Mouse (Mus musculus) limb, embryonic 12.5 days (tissue): ENCODE results near the gene Mettl13. TPM values are rescaled to one million over a fixed set of nuclear protein-coding genes. Genes with fewer than 3 reads are reported as not detected.

ENCODE experiments used
- ATAC-seq: fragments of 200-750 bp; cut with Nextera tagmentation; 2 replicates; pipeline ENCODE4 v1.8.0; 2017; ENCODE audit warnings: low read depth, moderate TSS enrichment; ENCODE audit not compliant: insufficient number of reproducible peaks, insufficient read depth, low FRiP score, low TSS enrichment
- H3K27ac ChIP-seq: fragments of 300-500 bp; sonication (generic); 2 replicates; pipeline ENCODE4 v1.5.1; 2016; ENCODE audit warnings: mild to moderate bottlenecking, moderate library complexity
- H3K27me3 ChIP-seq: fragments of 300-500 bp; sonication (generic); 2 replicates; pipeline ENCODE4 v1.6.1; 2016; ENCODE audit warnings: mild to moderate bottlenecking, moderate library complexity
- H3K36me3 ChIP-seq: fragments of 300-500 bp; sonication (generic); 2 replicates; pipeline ENCODE4 v1.6.1; 2016; ENCODE audit warnings: mild to moderate bottlenecking, moderate library complexity
- H3K4me1 ChIP-seq: fragments of 300-500 bp; sonication (generic); replicated peaks from 2 replicates; pipeline ENCODE4 v1.6.1; 2016
- H3K4me2 ChIP-seq: fragments of 300-500 bp; sonication (generic); 2 replicates; pipeline ENCODE4 v1.6.1; 2016; ENCODE audit warnings: mild to moderate bottlenecking, moderate library complexity
- H3K4me3 ChIP-seq: fragments of 300-500 bp; sonication (generic); replicated peaks from 2 replicates; pipeline ENCODE4 v1.5.1; 2016; ENCODE audit warnings: mild to moderate bottlenecking
- H3K9ac ChIP-seq: fragments of 300-500 bp; sonication (generic); replicated peaks from 2 replicates; pipeline ENCODE4 v1.6.1; 2016; ENCODE audit warnings: mild to moderate bottlenecking, moderate library complexity
- H3K9me3 ChIP-seq: fragments of 300-500 bp; sonication (generic); 2 replicates; pipeline ENCODE4 v1.6.1; 2016; ENCODE audit warnings: mild to moderate bottlenecking, moderate library complexity
- WGBS: fragments of 180-500 bp; shearing (Covaris S2); methylation state at CpG from one replicate; pipeline ENCODE4 v1.1.7; 2016; 5-methylcytosine and 5-hydroxymethylcytosine counted together
- polyA plus RNA-seq: library from polyadenylated mRNA; unstranded; fragments of >200 nt; fragmentation: Nextera tagmentation; extraction: Ambion mirVana; gene quantifications from 2 replicates; pipeline ENCODE4 v1.2.1, GENCODE M21; 2016

The Mettl13 gene
- polyA plus RNA-seq = 32.6 and 32.8 TPM in 2 replicates

DNA sequence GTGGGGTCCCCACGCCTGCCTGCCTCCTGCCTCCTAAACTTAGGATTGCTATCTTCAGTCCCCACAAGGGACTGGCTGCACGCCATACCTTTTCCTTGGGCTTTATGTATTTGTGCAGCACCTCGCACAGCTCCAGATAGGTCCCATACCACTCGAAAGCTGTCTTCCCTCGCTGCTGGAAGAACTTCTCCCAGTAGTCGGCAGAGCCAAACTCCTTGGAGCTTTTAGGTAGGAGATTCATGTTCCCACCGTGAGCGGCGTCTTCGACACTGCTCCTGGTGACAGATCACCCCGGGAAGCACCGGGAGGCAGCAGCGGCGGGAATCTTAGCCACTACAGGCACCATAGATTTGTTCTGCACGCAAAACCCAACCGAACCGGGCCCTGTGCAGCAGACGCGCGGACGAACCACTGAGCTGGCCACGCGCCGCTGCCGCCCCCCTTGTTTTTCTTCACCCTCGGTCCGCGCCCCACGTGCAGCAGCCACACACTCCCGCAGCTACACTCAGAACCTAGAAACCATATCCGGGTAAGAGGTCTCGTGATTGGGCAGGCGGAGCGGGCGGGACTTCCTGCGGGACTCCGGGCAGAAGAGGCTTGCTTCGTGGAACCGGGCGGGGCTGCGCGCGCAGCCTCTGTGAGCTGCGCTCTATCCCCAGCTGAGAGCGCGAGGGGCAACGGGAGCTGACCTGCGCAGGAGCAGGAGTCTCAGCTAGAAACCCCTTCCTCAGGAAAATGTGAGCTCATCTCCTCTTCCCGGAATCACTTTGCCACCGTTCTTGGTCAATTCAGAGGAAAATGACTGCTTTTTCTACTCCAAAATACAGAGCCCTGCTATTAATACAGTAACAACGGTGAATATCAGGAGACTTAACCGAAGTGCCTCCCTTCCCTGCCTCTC lies at the start of gene Mettl13:
Gene Mettl13 (minus strand): TSS at position 536 of the 901 bp plus-strand sequence.
- Histone ChIP-seq H3K9me3 (no peaks in the 10 kb centered on the region), H3K27me3 (no peaks in the 10 kb centered on the region), H3K27ac (peak within 1 kb of the TSS; percentile 77), H3K4me3 (peak within 1 kb of the TSS; percentile 72), H3K9ac (peak within 1 kb of the TSS; percentile 60), H3K4me1 (peaks cover 10% of the 10 kb centered on the region), H3K36me3 (peaks cover 30% of the 10 kb centered on the region), H3K4me2 (peak within 1 kb of the TSS; percentile 91)
- ATAC-seq = peak; percentile 97
- WGBS = under 1% methylated on average over 52 of the region's 52 CpGs

DNA sequence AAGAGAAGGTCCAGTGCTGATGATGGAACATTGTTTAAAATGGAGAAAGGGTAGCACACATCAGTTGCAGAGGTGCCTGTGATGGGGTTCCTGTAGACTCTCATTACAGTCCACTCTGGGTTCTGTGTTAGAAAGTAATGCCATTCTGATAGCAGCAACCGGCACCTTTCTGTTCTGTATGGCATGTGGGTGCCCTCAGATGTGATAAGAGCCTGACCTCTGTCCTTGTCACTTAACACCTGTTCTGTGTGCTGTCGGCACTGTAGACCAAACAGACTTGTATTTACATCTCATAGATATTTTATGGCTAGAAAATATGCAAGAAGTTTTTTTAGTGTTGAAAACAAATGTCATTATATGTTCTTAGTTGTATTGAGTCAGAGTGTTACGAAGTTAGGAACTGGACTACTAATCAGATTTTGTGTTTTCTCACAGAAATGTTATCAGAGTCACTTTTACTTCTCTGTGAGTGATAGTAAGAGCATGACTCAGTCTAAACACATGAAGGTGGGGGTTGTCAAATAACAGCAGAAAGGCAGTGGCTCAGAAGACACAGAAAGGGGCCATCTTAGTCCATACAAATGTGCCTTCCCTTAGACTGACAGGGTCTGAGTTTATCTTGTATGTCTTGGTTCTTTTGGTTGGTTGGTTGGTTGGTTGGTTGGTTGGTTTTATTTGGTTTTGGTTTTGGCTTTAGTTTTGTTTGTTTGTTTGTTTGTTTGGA lies 49.2 kb upstream of the Mettl13 start:
- WGBS = 69% methylated on average over 3 of the region's 3 CpGs
- no peaks in the 10 kb centered on the region for H3K27me3 ChIP-seq
- H3K9me3 ChIP-seq = no peaks in the 10 kb centered on the region
- H3K4me1 ChIP-seq = no peaks in the 10 kb centered on the region
- no peak for ATAC-seq
- H3K9ac ChIP-seq = no peak overlapping the region
- H3K4me3 ChIP-seq = no peak overlapping the region
- H3K27ac ChIP-seq = no peak overlapping the region
- H3K4me2 ChIP-seq = no peak overlapping the region
- H3K36me3 ChIP-seq = peaks cover 53% of the 10 kb centered on the region

DNA sequence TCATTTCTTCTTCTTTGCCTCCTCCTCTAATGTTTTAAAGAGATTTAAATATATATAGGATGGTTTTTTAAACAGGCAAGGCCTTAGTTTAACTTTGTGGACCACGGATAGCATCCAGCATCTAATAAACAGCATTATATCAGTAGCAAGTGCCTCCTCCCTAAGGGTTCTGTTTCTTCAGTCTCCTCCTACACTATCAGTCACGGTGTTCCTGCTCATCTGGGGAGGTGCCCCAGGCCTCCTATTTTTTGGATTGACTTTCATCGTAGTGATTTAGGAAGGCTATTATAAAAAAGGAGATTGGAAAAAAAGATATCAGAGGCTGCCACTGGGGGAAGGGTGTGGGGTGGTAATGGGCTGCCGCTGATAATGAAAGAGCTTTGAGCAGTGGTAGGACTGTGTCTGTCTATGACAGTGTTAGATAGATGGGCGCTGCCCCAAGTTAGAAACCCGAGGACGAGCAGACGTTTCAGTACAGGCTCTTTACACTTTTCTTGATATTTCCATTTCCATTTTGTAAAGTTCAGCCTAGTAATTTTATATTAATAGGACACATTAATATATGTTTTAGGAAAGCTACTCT lies 42.2 kb upstream of the Mettl13 start:
- Histone ChIP-seq H3K27ac (no peak overlapping the region), H3K4me1 (peaks cover 3% of the 10 kb centered on the region; the same call in 1 of the 2 replicates), H3K27me3 (no peaks in the 10 kb centered on the region), H3K4me2 (no peak overlapping the region), H3K36me3 (peaks cover 28% of the 10 kb centered on the region; the same call in 1 of the 2 replicates), H3K9me3 (no peaks in the 10 kb centered on the region), H3K9ac (no peak overlapping the region), H3K4me3 (no peak overlapping the region)
- 74% methylated on average over 8 of the region's 8 CpGs for WGBS
- no peak for ATAC-seq

- Histone ChIP-seq H3K36me3 (peaks cover 30% of the 10 kb centered on the region; the same call in 1 of the 2 replicates), H3K27ac (no peak overlapping the region), H3K4me3 (no peak overlapping the region), H3K9me3 (no peaks in the 10 kb centered on the region), H3K4me1 (peaks cover 3% of the 10 kb centered on the region; the same call in 1 of the 2 replicates), H3K9ac (no peak overlapping the region), H3K27me3 (no peaks in the 10 kb centered on the region), H3K4me2 (no peak overlapping the region)
- WGBS = 8% methylated on average over 9 of the region's 9 CpGs
- 0 out of 2 replicates have a peak, but pooled peaks have one; percentile 26 for ATAC-seq
Measured at GRCm38 (mm10) chr1:162589443-162589842, 41.1 kb upstream of the Mettl13 start.

DNA sequence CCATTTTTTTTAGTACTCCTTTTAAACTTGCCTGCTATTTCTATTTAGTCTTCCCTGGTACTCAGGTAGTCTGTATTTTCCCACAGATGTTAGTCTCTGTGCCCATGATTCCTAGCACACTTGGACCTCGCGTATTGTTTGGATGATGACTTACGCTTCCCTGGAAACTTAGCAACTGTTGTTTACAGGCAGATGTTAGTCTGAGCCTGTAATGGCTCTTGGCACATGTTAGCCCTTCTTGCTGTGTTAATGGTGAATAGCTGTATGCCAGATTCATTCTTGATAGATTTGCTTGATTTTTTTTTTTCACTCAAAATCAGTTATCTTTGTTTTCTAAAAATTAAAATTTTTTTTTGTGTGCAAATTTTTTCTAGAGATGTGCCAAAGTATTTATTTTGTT lies 40.3 kb upstream of the Mettl13 start:
- Histone ChIP-seq H3K4me1 (peaks cover 3% of the 10 kb centered on the region; the same call in 1 of the 2 replicates), H3K27me3 (no peaks in the 10 kb centered on the region), H3K27ac (no peak overlapping the region), H3K9ac (no peak overlapping the region), H3K4me2 (no peak overlapping the region), H3K9me3 (no peaks in the 10 kb centered on the region), H3K4me3 (no peak overlapping the region), H3K36me3 (peaks cover 27% of the 10 kb centered on the region; the same call in 1 of the 2 replicates)
- no peak for ATAC-seq
- WGBS = 80% methylated on average over 3 of the region's 3 CpGs

- no peak overlapping the region for H3K27ac ChIP-seq
- H3K4me2 ChIP-seq = no peak overlapping the region
- no peak for ATAC-seq
- no peaks in the 10 kb centered on the region for H3K9me3 ChIP-seq
- peaks cover 3% of the 10 kb centered on the region; the same call in 1 of the 2 replicates for H3K4me1 ChIP-seq
- H3K4me3 ChIP-seq = no peak overlapping the region
- no peaks in the 10 kb centered on the region for H3K27me3 ChIP-seq
- H3K36me3 ChIP-seq = peaks cover 22% of the 10 kb centered on the region
- 86% methylated on average over 4 of the region's 4 CpGs for WGBS
- no peak overlapping the region for H3K9ac ChIP-seq
Measured at GRCm38 (mm10) chr1:162586282-162586681, 37.9 kb upstream of the Mettl13 start.

GRCm38 (mm10) chr1:162582884-162583283 lies 34.5 kb upstream of the Mettl13 start:
- H3K27ac ChIP-seq = no peak overlapping the region
- H3K4me3 ChIP-seq = no peak overlapping the region
- no peaks in the 10 kb centered on the region for H3K4me1 ChIP-seq
- ATAC-seq = no peak
- H3K9me3 ChIP-seq = no peaks in the 10 kb centered on the region
- H3K36me3 ChIP-seq = peaks cover 32% of the 10 kb centered on the region
- no peaks in the 10 kb centered on the region for H3K27me3 ChIP-seq
- H3K4me2 ChIP-seq = no peak overlapping the region
- no peak overlapping the region for H3K9ac ChIP-seq
- WGBS = 79% methylated on average over 2 of the region's 2 CpGs

GRCm38 (mm10) chr1:162575098-162575497 lies 26.7 kb upstream of the Mettl13 start:
- Histone ChIP-seq H3K27ac (no peak overlapping the region), H3K9me3 (no peaks in the 10 kb centered on the region), H3K4me2 (no peak overlapping the region), H3K36me3 (peaks cover 50% of the 10 kb centered on the region), H3K4me1 (peaks cover 6% of the 10 kb centered on the region), H3K27me3 (no peaks in the 10 kb centered on the region), H3K9ac (no peak overlapping the region), H3K4me3 (no peak overlapping the region)
- WGBS = 94% methylated on average over 3 of the region's 3 CpGs
- ATAC-seq = no peak

GRCm38 (mm10) chr1:162570931-162571601 lies 22.7 kb upstream of the Mettl13 start:
- Histone ChIP-seq H3K4me3 (peak overlapping the region; percentile 95), H3K27me3 (no peaks in the 10 kb centered on the region), H3K4me1 (peaks cover 20% of the 10 kb centered on the region), H3K4me2 (peak overlapping the region; percentile 72), H3K9ac (peak overlapping the region; percentile 91), H3K36me3 (peaks cover 18% of the 10 kb centered on the region), H3K27ac (peak overlapping the region; percentile 93), H3K9me3 (no peaks in the 10 kb centered on the region)
- no peak; the same call in 1 of the 2 replicates for ATAC-seq
- under 1% methylated on average over 46 of the region's 46 CpGs for WGBS

DNA sequence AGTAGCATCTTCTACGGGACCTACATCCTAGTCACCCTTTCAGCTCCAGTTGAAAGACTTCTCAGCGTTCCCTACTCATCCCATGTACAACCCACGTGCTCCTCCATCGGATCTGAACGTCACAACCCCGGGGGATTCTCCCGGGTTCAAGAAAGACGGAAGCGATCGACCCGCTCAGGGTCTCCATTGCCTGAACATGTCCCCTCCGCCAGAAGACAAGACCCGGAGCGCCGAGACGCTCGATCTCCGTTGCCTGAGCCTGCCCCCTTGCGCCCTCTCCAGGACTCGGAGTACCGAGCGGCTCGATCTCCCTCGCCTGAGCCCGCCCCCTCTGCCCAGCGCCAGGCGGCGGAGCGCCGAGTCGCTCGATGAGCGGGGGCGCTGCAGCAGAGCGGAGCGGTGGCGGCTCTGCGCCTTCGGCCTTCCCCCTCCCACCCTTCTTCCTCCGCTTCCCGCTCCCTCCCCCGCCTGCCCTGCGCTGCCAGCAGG lies 22.0 kb upstream of the Mettl13 start, which contains the start of gene Vamp4:
Gene Vamp4 (plus strand): TSS at position 256 of the 489 bp plus-strand sequence.
- Histone ChIP-seq H3K4me3 (peak within 1 kb of the TSS; percentile 95), H3K4me2 (peak within 1 kb of the TSS; percentile 72), H3K36me3 (peaks cover 12% of the 10 kb centered on the region), H3K9ac (peak within 1 kb of the TSS; percentile 91), H3K27me3 (no peaks in the 10 kb centered on the region), H3K9me3 (no peaks in the 10 kb centered on the region), H3K4me1 (peaks cover 20% of the 10 kb centered on the region), H3K27ac (peak within 1 kb of the TSS; percentile 93)
- peak; percentile 98 for ATAC-seq
- under 1% methylated on average over 40 of the region's 43 CpGs for WGBS
